Mouse (Mus musculus) neural tube, embryonic 14.5 days (tissue): ENCODE measurements around the gene Gdf15. TPM values are rescaled to one million over a fixed set of nuclear protein-coding genes. Genes with fewer than 3 reads are reported as not detected.

Experiments
- polyA plus RNA-seq: library from polyadenylated mRNA; unstranded; fragments of >200 nt; fragmentation: Nextera tagmentation; extraction: Ambion mirVana; gene quantifications from 2 replicates; pipeline ENCODE4 v1.2.1, GENCODE M21; 2014

Gdf15 gene
- polyA plus RNA-seq, 1 experiment from 2014 or later, result 0.54 TPM

Other genes with a start within 250 kb of the Gdf15 start
- 48.2 and 55.9 TPM in 2 replicates for gene Crtc1, start 192.9 kb downstream of the Gdf15 start, polyA plus RNA-seq
- gene Klhl26, start 155.5 kb downstream of the Gdf15 start, polyA plus RNA-seq, result 29.4 and 30.1 TPM in 2 replicates
- gene Tmem59l, start 145.1 kb downstream of the Gdf15 start, polyA plus RNA-seq, result 144 and 200 TPM in 2 replicates
- 5.3 and 10.0 TPM in 2 replicates for gene Crlf1, start 139.3 kb downstream of the Gdf15 start, polyA plus RNA-seq
- gene Rex1bd, start 125.7 kb downstream of the Gdf15 start, polyA plus RNA-seq, result 152 and 172 TPM in 2 replicates
- gene Uba52, start 121.7 kb downstream of the Gdf15 start, polyA plus RNA-seq, result 734 and 750 TPM in 2 replicates
- 303 and 336 TPM in 2 replicates for gene Fkbp8, start 104.7 kb downstream of the Gdf15 start, polyA plus RNA-seq
- 50.2 and 51.9 TPM in 2 replicates for gene Kxd1, start 104.5 kb downstream of the Gdf15 start, polyA plus RNA-seq
- gene Ell, start 93.0 kb downstream of the Gdf15 start, polyA plus RNA-seq, result 16.7 and 17.8 TPM in 2 replicates
- gene Isyna1, start 38.1 kb downstream of the Gdf15 start, polyA plus RNA-seq, result 65.5 and 73.3 TPM in 2 replicates
- 163 and 240 TPM in 2 replicates for gene Ssbp4, start 23.6 kb downstream of the Gdf15 start, polyA plus RNA-seq
- gene Lrrc25, start 16.3 kb downstream of the Gdf15 start, polyA plus RNA-seq, result 0.20 and 1.8 TPM in 2 replicates
- gene Pgpep1, start 27.9 kb upstream of the Gdf15 start, polyA plus RNA-seq, result 74.5 and 85.2 TPM in 2 replicates
- 193 and 194 TPM in 2 replicates for gene Lsm4, start 40.8 kb upstream of the Gdf15 start, polyA plus RNA-seq
- gene Jund, start 66.5 kb upstream of the Gdf15 start, polyA plus RNA-seq, result 115 and 119 TPM in 2 replicates
- 0.13 TPM in 1 of 2 replicates, not detected in the other for gene Iqcn, start 71.0 kb upstream of the Gdf15 start, polyA plus RNA-seq
- gene Gm3336, start 86.1 kb upstream of the Gdf15 start, polyA plus RNA-seq, result not detected in 2 replicates
- gene Pde4c, start 91.3 kb upstream of the Gdf15 start, polyA plus RNA-seq, result 0.10 and 0.27 TPM in 2 replicates
- 570 and 690 TPM in 2 replicates for gene Rab3a, start 122.2 kb upstream of the Gdf15 start, polyA plus RNA-seq
- gene Mpv17l2, start 128.5 kb upstream of the Gdf15 start, polyA plus RNA-seq, result 36.5 and 41.2 TPM in 2 replicates
- gene Pik3r2, start 144.3 kb upstream of the Gdf15 start, polyA plus RNA-seq, result 72.2 and 75.6 TPM in 2 replicates
- gene Mast3, start 172.6 kb upstream of the Gdf15 start, polyA plus RNA-seq, result 20.2 and 23.4 TPM in 2 replicates
- gene Il12rb1, start 176.0 kb upstream of the Gdf15 start, polyA plus RNA-seq, result not detected in 2 replicates
- 8.9 and 9.3 TPM in 2 replicates for gene Arrdc2, start 207.3 kb upstream of the Gdf15 start, polyA plus RNA-seq
- gene Kcnn1, start 230.8 kb upstream of the Gdf15 start, polyA plus RNA-seq, result 12.6 and 13.0 TPM in 2 replicates
- 155 and 159 TPM in 2 replicates for gene Ccdc124, start 241.5 kb upstream of the Gdf15 start, polyA plus RNA-seq